Mouse (Mus musculus): ENCODE data around the gene Ddc.

Ddc gene

GRCm38 (mm10) chr11:11897645-11898357 lies at the start of gene Ddc:
Gene Ddc (minus strand): TSS chr11:11898144.
- 82% methylated on average over 12 of the region's 12 CpGs for WGBS

GRCm38 (mm10) chr11:11945766-11946165 lies 47.8 kb upstream of the Ddc start:
- 95% methylated on average over 4 of the region's 4 CpGs for WGBS

GRCm38 (mm10) chr11:11944814-11945213 lies 46.9 kb upstream of the Ddc start:
- 97% methylated on average over 4 of the region's 4 CpGs for WGBS

GRCm38 (mm10) chr11:11943240-11944081 lies 45.5 kb upstream of the Ddc start:
- 92% methylated on average over 13 of the region's 13 CpGs for WGBS

GRCm38 (mm10) chr11:11942320-11943217 lies 44.6 kb upstream of the Ddc start:
- WGBS: 80% methylated on average over 6 of the region's 6 CpGs

- WGBS: 84% methylated on average over 5 of the region's 5 CpGs
Measured at GRCm38 (mm10) chr11:11940833-11941681, 43.1 kb upstream of the Ddc start.

GRCm38 (mm10) chr11:11939611-11940010 lies 41.7 kb upstream of the Ddc start:
- 83% methylated on average over 3 of the region's 3 CpGs for whole genome bisulfite sequencing

- WGBS: 95% methylated on average over 1 of the region's 1 CpGs
Measured at GRCm38 (mm10) chr11:11938591-11938990, 40.6 kb upstream of the Ddc start.

- 95% methylated on average over 10 of the region's 10 CpGs for WGBS
Measured at GRCm38 (mm10) chr11:11937340-11938030, 39.5 kb upstream of the Ddc start.

GRCm38 (mm10) chr11:11934808-11935207 lies 36.9 kb upstream of the Ddc start:
- 84% methylated on average over 8 of the region's 8 CpGs for WGBS

- WGBS: 68% methylated on average over 11 of the region's 11 CpGs
Measured at GRCm38 (mm10) chr11:11932102-11932789, 34.3 kb upstream of the Ddc start.

- 83% methylated on average over 5 of the region's 5 CpGs for WGBS
Measured at GRCm38 (mm10) chr11:11931688-11932087, 33.7 kb upstream of the Ddc start.

- 94% methylated on average over 11 of the region's 11 CpGs for WGBS
Measured at GRCm38 (mm10) chr11:11930527-11930926, 32.6 kb upstream of the Ddc start.

- WGBS: 94% methylated on average over 3 of the region's 3 CpGs
Measured at GRCm38 (mm10) chr11:11929059-11929458, 31.1 kb upstream of the Ddc start.

GRCm38 (mm10) chr11:11928586-11928985 lies 30.6 kb upstream of the Ddc start:
- 94% methylated on average over 2 of the region's 2 CpGs for WGBS

GRCm38 (mm10) chr11:11923900-11924299 lies 26.0 kb upstream of the Ddc start:
- WGBS: 64% methylated on average over 3 of the region's 3 CpGs

- 93% methylated on average over 3 of the region's 3 CpGs for WGBS
Measured at GRCm38 (mm10) chr11:11923345-11923744, 25.4 kb upstream of the Ddc start.

GRCm38 (mm10) chr11:11922106-11922505 lies 24.2 kb upstream of the Ddc start:
- 90% methylated on average over 2 of the region's 2 CpGs for WGBS

- 31% methylated on average over 7 of the region's 7 CpGs for WGBS
Measured at GRCm38 (mm10) chr11:11907703-11908413, 9.9 kb upstream of the Ddc start.

Data from cerebral cortex, adult 2 months (tissue).